ENCODE assay signal across 7 mouse cellular contexts in the genomic region with DNA sequence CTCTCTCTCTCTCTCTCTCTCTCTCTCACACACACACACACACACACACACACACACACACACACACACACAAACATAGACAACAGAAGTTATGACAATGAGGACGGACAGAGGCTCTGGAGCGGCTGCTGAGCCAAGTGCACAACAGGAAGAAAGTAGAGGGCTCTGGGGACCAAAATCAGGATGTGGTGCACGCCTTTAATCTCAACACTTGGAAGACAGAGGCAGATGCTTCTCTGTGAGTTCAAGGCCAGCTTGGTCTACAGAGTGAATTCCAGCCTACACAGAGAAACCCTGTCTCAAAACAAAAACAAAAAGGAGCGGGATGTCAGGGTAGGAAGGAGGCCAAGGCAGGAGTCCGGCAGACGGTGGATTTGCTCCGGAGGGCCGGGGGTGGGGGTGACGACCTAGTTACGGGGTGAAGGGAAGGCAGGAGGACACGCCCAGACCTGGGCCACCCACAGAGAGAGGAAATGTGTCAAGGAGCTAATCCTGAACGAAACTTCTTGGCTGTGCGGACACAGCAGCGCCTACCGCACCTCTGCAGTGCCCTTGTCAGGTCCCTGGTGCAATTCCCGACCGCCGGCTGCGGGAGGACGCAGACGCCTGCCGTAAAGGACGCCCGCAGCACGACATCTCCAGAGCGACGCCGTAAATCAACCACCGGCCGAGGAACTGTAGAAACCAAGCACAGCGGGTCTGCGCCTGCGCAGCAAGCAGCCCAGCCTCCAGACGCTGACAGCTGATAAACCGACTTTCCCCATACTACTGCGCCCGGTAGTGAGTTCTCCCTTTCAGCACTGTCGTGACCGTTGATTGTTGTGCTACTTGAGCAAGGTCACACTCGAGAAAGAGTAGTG. TPM values are rescaled to one million over a fixed set of nuclear protein-coding genes. Genes with fewer than 3 reads are reported as not detected.
DNase-seq lines count a peak whose midpoint lies in the region; ATAC-seq lines count a peak whose summit lies in the region.

Gene Ndufs5 (minus strand): TSS at position 629 of the 860 bp plus-strand sequence.

- under 1% methylated on average over 40 of the region's 40 CpGs for WGBS in embryonic facial prominence, embryonic 11.5 days
- WGBS in limb, embryonic 10.5 days = under 1% methylated on average over 40 of the region's 40 CpGs
- WGBS in midbrain, embryonic 13.5 days = under 1% methylated on average over 40 of the region's 40 CpGs

- no peaks in the 10 kb centered on the region for H3K27me3 ChIP-seq in embryonic facial prominence, embryonic 11.5 days (ENCODE audit: control insufficient read depth, insufficient read depth, low read length)
- H3K27me3 ChIP-seq in limb, embryonic 10.5 days (ENCODE audit: low read depth, poor library complexity, severe bottlenecking) = no peaks in the 10 kb centered on the region
- no peaks in the 10 kb centered on the region for H3K27me3 ChIP-seq in midbrain, embryonic 13.5 days

- H3K4me1 ChIP-seq in embryonic facial prominence, embryonic 11.5 days (ENCODE audit: control insufficient read depth, insufficient read depth, low read length) = no peaks in the 10 kb centered on the region
- peaks cover 10% of the 10 kb centered on the region for H3K4me1 ChIP-seq in limb, embryonic 10.5 days
- H3K4me1 ChIP-seq in midbrain, embryonic 13.5 days (replicated peaks) = peaks cover 15% of the 10 kb centered on the region

- peak within 1 kb of the TSS; percentile 80 for H3K4me3 ChIP-seq in embryonic facial prominence, embryonic 11.5 days (ENCODE audit: low read depth, low read length)
- peak within 1 kb of the TSS; percentile 87 for H3K4me3 ChIP-seq in limb, embryonic 10.5 days
- H3K4me3 ChIP-seq in midbrain, embryonic 13.5 days (replicated peaks) = peak within 1 kb of the TSS; percentile 70

- peak within 1 kb of the TSS; percentile 55 for H3K4me2 ChIP-seq in embryonic facial prominence, embryonic 11.5 days (ENCODE audit: low read depth, low read length)
- H3K4me2 ChIP-seq in midbrain, embryonic 13.5 days (replicated peaks) = peak within 1 kb of the TSS; percentile 82

- DNase-seq in adrenal gland, postnatal 14 days = peak; percentile 97
- DNase-seq in embryonic facial prominence, embryonic 11.5 days (ENCODE audit: low spot score) = peak; percentile 97
- DNase-seq in kidney, adult 11 months = peak; percentile 95
- peak; percentile 98 for DNase-seq in limb, embryonic 10.5 days (ENCODE audit: low spot score)
- peak; percentile 96 for DNase-seq in spleen, adult 12 weeks (ENCODE audit: low spot score)

- no peak within 1 kb of the TSS for H3K27ac ChIP-seq in embryonic facial prominence, embryonic 11.5 days (replicated peaks; ENCODE audit: low read depth, low read length)
- H3K27ac ChIP-seq in limb, embryonic 10.5 days = peak within 1 kb of the TSS; percentile 86
- peak within 1 kb of the TSS; percentile 61; the same call in 1 of the 2 replicates for H3K27ac ChIP-seq in midbrain, embryonic 13.5 days

- H3K9ac ChIP-seq in embryonic facial prominence, embryonic 11.5 days (replicated peaks; ENCODE audit: low read length) = peak within 1 kb of the TSS; percentile 81
- H3K9ac ChIP-seq in midbrain, embryonic 13.5 days (replicated peaks) = peak within 1 kb of the TSS; percentile 87

- peak; percentile 91 for ATAC-seq in embryonic facial prominence, embryonic 11.5 days (replicated peaks; ENCODE audit: insufficient number of reproducible peaks, low FRiP score, low TSS enrichment, low read depth)
- ATAC-seq in granulocyte monocyte progenitor cell, adult 5-6 weeks (replicated peaks; ENCODE audit: poor library complexity, severe bottlenecking) = peak; percentile 90
- peak; percentile 97 for ATAC-seq in midbrain, embryonic 13.5 days

- H3K36me3 ChIP-seq in embryonic facial prominence, embryonic 11.5 days (replicated peaks; ENCODE audit: control insufficient read depth, insufficient read depth, low read depth, low read length) = no peaks in the 10 kb centered on the region; the same call in 1 of the 2 replicates
- H3K36me3 ChIP-seq in limb, embryonic 10.5 days = peaks cover 30% of the 10 kb centered on the region
- peaks cover 22% of the 10 kb centered on the region for H3K36me3 ChIP-seq in midbrain, embryonic 13.5 days

- no peaks in the 10 kb centered on the region for H3K9me3 ChIP-seq in embryonic facial prominence, embryonic 11.5 days (replicated peaks; ENCODE audit: control insufficient read depth, low read length)
- no peaks in the 10 kb centered on the region for H3K9me3 ChIP-seq in limb, embryonic 10.5 days (replicated peaks)
- no peaks in the 10 kb centered on the region for H3K9me3 ChIP-seq in midbrain, embryonic 13.5 days

RNA-seq across cellular contexts. Expression of gene Ndufs5, which starts in this region (rescaled TPM):
- 317 and 335 TPM in 2 replicates for total RNA-seq in adrenal gland, postnatal 14 days (2021)
- polyA plus RNA-seq in embryonic facial prominence, embryonic 11.5 days (2014; fragmentation: Nextera tagmentation; extraction: Ambion mirVana) = 308 and 321 TPM in 2 replicates
- 173 and 190 TPM in 2 replicates for total RNA-seq in granulocyte monocyte progenitor cell, adult 5-6 weeks (2014; fragmentation: Nextera tagmentation)
- total RNA-seq in granulocyte monocyte progenitor cell, adult 5-6 weeks (2017) = 168 and 215 TPM in 2 replicates
- 340 and 356 TPM in 2 replicates for polyA plus RNA-seq in limb, embryonic 10.5 days (2016; fragmentation: Nextera tagmentation; extraction: Ambion mirVana)
- polyA plus RNA-seq in midbrain, embryonic 13.5 days (2015; fragmentation: Nextera tagmentation; extraction: Ambion mirVana) = 394 TPM in 2 replicates
